Mouse (Mus musculus): ENCODE results near the gene Dnajc27. TPM values are rescaled to one million over a fixed set of nuclear protein-coding genes. Genes with fewer than 3 reads are reported as not detected.

Dnajc27 gene
- 10 to 100 TPM; 77.2 to 91.1 (median 82.4) TPM for total RNA-seq (2022)

GRCm38 (mm10) chr12:4082132-4083001 is at the start of gene Dnajc27:
Gene Dnajc27, plus strand, starts transcription at chr12:4082583.
- peak; percentile 95 to 98 for DNase-seq (ENCODE audit: low spot score in 2 of 2)

DNA sequence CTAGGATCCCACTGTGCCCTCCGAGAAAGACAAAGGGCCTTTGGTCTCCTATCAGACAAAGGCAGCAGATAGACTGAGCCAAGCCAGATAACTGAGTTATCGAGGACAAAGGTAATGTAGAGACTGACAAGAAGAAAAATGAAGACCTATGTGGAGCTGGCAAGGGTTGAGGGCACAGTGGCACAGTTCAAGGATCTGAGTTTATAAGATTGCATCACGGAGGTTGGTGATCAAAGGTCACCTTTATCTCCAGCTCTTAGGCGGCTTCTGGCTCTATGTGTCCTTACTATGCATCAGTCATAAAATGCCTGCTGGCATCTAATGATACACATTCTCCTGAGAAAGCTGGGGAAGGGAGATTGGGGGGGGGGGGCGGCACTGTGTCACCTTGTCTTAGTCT is 46.2 kb upstream of the Dnajc27 start:
- no peak for DNase-seq (ENCODE audit: low spot score in 2 of 2)

- DNase-seq (ENCODE audit: low spot score in 2 of 2), result no peak
Observed at GRCm38 (mm10) chr12:4037511-4037910, 44.9 kb upstream of the Dnajc27 start.

- DNase-seq (ENCODE audit: low spot score in 2 of 2), result peak; percentile 66 to 83
Observed at GRCm38 (mm10) chr12:4038061-4039041, 44.0 kb upstream of the Dnajc27 start, which contains the start of gene Efr3b. Gene Efr3b, minus strand, starts transcription at chr12:4038915.

DNA sequence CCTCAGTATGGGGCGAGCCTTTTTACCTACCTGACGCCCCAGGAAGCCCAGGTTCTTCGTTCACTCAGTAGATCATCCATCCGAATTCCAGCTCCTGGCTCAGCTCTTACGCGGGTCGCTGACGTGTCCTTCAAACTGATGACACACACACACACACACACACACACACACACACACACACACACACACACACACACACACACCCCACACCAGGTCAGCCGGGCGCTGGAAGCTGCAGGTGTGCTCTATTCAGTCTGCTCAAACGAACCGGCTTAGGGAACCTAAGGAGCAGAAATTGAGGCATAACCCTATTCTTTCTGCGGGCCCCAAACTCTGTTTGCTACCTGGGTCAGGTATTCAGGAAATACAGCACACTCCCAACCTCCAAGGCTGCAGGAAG is 43.3 kb upstream of the Dnajc27 start:
- no peak for DNase-seq (ENCODE audit: low spot score in 2 of 2)

- DNase-seq (ENCODE audit: low spot score in 2 of 2), result no peak
Observed at GRCm38 (mm10) chr12:4042411-4042810, 40.0 kb upstream of the Dnajc27 start.

GRCm38 (mm10) chr12:4045992-4046391 is 36.4 kb upstream of the Dnajc27 start:
- no peak for DNase-seq (ENCODE audit: low spot score in 2 of 2)

- no peak for DNase-seq (ENCODE audit: low spot score in 2 of 2)
Observed at GRCm38 (mm10) chr12:4048031-4048430, 34.4 kb upstream of the Dnajc27 start.

DNA sequence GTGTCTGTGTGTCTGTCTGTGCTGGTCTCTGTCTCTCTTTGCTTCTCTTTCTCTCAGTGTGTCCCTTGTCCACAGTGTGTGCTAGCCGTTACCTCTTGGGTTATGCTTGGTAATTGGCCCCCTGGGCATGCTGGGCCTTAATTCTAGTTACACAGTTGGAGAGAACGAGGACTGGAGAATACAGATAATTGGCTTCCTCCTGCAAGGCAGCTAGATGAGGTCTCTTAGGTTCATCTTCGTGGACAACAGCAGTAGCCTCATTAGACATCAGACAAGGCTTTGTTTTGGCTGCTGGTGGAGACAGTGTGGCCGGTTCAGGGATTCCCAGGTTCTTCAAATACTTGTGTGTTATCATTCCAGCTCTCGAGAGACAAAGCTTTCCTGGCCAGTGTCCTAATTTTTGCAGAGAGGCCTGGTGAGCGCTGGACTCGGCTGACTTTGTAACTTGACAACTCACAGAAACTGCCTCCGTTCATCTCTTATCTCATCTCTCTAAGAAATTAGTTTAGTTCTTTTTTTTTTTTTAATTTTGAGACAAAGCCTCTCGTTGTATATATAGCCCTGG is 31.4 kb upstream of the Dnajc27 start:
- no peak for DNase-seq (ENCODE audit: low spot score in 2 of 2)

DNA sequence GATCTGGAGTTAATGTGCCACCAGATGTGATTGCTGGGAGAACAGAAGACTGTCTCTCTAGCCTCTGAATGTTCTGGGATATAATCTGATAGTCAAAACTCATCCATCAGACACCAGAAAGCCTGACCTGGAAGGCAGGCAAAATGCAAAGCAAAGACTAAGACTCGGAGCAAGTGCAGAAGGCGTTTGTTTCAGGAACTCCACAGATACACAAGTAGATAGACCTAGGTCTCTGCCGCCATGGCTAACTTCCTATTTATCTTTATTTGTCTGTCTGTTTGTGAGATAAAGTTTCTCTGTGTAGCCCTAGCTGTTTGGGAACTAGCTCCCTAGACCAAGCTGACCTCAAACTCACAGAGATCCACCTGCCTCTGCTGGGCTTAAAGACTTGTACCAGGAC is 28.7 kb upstream of the Dnajc27 start:
- DNase-seq (ENCODE audit: low spot score in 2 of 2), result no peak

DNA sequence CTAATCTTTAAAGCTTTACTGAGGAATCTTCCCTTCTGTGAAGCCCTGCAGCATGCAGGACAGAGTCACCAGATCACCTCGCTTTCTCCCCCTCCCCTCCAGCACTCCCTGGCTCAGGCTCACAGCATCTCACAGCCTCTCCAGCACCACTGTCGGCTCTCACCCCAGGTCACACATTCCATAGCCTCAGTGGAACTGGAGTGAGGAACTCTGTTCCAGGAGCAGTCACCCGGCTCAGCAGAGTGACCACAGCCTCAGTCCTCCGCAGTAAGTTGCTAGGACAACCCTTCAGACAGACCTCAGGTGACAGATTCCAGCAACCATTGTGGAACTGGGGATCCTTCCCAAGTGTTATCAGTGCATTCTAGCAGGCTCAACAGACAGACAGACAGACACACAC is 27.5 kb upstream of the Dnajc27 start:
- DNase-seq (ENCODE audit: low spot score in 2 of 2), result no peak

DNA sequence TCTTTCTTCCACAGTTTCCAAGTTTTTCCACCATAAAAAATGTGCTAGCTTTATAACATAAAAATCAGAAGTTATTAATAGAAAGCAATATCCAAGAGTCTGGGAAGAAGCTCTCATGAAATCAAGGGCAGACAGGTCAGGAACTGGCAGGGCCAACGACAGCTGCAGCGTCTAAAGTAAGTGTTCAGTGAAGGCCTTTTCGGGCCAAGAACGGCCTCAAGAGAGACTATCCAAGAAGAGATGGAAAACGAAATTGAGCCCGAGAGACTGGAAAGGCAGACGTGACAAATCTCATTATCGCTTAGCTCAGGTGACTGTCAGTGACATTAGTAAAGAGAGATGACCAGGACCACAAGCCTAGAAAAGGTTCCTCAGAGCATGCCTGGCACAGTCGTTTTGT is 24.1 kb upstream of the Dnajc27 start:
- no peak for DNase-seq (ENCODE audit: low spot score in 2 of 2)

GRCm38 (mm10) chr12:4059683-4060082 is 22.7 kb upstream of the Dnajc27 start:
- DNase-seq (ENCODE audit: low spot score in 2 of 2), result no peak

GRCm38 (mm10) chr12:4065498-4065897 is 16.9 kb upstream of the Dnajc27 start:
- DNase-seq (ENCODE audit: low spot score in 2 of 2), result no peak

DNA sequence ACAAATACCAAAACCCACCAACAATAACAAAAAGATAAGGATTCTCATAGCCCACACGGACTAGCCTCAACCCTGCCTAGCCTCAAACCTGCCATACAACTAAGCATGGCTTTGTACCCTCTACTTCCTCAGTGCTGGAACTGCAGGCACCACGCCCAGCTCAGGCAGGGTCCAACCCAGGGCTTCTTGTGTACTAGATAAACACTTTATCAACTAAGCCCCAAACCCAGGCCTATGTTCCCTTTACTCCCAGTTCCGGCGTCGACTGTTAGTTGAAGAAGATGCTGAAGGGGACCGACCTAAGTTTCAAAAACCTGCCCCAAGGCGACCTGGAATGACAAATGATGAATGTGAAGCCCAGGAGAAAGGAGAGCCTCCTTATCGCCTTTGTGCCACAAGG is 16.4 kb upstream of the Dnajc27 start:
- DNase-seq (ENCODE audit: low spot score in 2 of 2), result no peak

- peak; percentile 28 for DNase-seq (ENCODE audit: low spot score in 2 of 2)
Observed at GRCm38 (mm10) chr12:4066681-4067459, 15.5 kb upstream of the Dnajc27 start.

DNA sequence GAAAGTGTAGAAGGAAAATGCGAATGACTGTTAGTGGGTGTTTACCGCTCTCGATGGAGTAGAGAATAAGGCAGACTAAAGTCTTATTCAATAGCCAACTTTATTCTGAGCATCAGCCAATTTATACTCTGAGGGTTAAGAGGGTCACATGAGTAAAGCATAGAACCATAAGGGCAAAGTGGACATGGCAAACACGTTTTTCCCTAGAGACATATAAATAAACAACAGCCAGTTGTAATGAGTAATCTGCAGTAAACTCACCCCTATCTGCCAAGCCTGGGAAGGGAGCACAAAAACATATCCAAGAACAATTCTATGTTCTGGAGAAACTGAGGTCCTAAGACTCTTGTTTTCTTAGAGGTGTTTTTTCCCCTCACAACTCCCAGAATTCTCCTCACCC is 13.8 kb upstream of the Dnajc27 start:
- DNase-seq (ENCODE audit: low spot score in 2 of 2), result no peak

DNA sequence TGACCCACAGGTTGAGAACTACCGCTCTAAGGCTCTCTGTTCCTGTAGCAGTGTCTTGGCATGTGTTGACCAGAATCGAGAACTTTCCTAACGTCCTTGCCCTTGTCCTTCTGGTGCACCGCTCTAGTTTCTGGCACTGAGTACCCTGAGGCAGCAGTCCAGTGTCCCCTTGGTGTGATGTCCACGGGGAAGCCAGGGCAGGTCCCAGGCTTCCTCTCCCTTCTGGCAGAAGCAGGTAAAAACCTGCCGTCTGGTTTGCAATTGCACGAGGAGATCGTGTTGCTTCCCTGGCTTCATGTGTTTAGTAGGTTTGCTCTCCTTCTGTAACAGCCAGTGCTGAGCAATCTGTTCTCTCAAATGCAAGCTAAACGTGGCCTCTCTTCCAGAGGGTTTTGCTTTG is 10.7 kb upstream of the Dnajc27 start:
- DNase-seq (ENCODE audit: low spot score in 2 of 2), result no peak

DNA sequence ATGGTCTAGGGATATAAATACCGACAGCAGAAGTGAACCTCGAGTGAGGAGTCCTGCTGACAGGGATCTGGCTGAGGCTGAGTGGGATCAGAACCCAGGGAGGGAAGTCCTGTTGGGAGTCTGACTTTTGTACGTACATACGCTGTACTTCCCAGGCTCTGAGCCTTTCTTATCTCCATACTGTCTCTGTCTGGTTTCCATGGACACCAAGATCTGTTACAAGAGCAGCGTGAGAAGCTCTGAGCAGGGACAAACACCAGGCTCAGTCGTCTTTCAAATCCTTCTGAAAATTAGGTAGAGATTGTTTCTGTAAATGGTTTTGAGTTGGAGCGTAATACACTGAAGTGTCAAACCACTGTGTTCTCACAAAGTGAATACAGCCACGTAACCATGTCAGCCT is 7.0 kb upstream of the Dnajc27 start:
- no peak for DNase-seq (ENCODE audit: low spot score in 2 of 2)

- DNase-seq (ENCODE audit: low spot score in 2 of 2), result no peak
Observed at GRCm38 (mm10) chr12:4076383-4076782, 6.0 kb upstream of the Dnajc27 start.

DNA sequence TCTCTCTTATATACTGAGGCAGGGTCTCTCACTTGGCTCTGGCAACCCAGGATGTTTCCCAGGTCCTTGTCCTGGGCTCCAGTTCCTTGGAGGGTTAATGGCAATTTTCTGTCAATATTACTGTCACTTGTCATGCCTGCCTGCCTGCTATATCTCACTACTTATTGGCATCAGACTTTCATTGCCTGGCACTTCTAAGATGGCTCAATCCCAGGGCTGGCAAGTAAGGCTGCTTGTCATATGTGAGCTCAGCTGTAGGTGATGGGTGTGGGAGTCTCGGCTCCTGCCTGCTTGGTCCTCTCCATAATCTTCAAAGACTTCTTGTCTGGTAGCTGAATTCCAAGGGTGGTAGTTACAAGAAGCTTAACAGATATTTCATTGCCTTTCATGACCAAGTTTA is 4.3 kb upstream of the Dnajc27 start:
- DNase-seq (ENCODE audit: low spot score in 2 of 2), result no peak
